Mouse (Mus musculus) layer of hippocampus, postnatal 14 days (tissue): ENCODE data around the gene Vmn1r84. TPM values are rescaled to one million over a fixed set of nuclear protein-coding genes. Genes with fewer than 3 reads are reported as not detected.

Experiments used
- DNase-seq, 2 experiments: peaks; one replicate each; pipeline ENCODE4 v3.0.0; 2021 to 2022; ENCODE audit warnings: low spot score in 2 of 2, mixed read lengths in 1 of 2
- long read RNA-seq, 2 experiments: library from polyadenylated mRNA; stranded (forward); transcript quantifications; one replicate each; pipeline ENCODE4 v2.0.0; 2021
- microRNA-seq, 2 experiments: library from miRNA; unstranded; fragments of <30 nt; microRNA quantifications; one replicate each; pipeline ENCODE4 v1.2.0; 2021
- total RNA-seq, 2 experiments: library from RNA; stranded (reverse); gene quantifications; 2 replicates each; pipeline ENCODE4 v1.2.3; 2021

Gene Vmn1r84
- not detected for total RNA-seq
- long read RNA-seq, experiment 1 = 0 reads
- long read RNA-seq, experiment 2 = 0 reads

DNA sequence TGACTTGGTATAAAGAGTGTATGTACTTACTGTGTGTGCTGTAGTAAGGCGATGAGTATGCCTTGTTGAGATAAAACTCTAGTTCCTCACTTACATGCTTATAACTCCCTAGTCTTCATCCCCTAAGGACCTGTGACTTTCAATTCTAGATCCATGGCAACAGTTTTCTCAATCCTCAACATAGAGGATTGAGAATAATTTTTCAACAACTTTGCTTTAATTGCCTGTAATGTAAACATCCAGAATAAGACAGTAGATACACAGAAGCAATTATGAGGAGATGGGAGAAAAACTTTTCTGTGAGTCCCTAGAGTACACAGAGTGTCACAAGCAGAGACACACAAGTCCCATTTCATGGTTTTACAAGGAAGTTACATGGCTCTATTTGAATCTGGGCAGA, at the start of gene Vmn1r84:
Vmn1r84 (minus strand) TSS at position 101 of the 400 bp plus-strand sequence.
- no peak for DNase-seq

DNA sequence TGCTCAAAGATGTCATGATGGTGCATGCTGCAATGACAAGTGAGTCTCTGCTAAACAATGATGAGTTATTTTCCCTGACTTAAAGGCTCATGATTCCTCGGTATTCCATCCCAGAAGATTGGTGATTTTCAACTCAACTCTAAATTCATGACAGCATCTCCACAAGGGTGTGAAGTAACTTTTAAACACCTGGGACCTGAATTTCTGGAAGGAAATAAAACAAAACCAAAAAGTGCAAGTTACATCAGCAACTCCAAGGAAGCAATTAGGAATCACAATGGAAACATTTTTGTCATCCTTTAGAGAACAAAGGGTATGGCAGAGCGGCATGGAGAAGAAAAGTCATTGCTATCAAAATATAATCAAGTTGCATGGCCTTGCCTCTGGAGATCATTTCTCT, 39.7 kb downstream of the Vmn1r84 start, which contains the start of gene Vmn1r83:
Vmn1r83 (minus strand) TSS at position 101 of the 400 bp plus-strand sequence.
- no peak for DNase-seq

Small RNA genes within 50 kb of the gene (microRNA-seq; reads per million reads assigned to microRNA genes)
- gene Gm23521 = 0 reads per million in 2 experiments

Other genes with a start within 250 kb of the Vmn1r84 start
- gene Vmn1r78, start 219.0 kb downstream of the Vmn1r84 start, total RNA-seq = not detected
- gene Vmn1r79, start 198.0 kb downstream of the Vmn1r84 start, total RNA-seq = not detected
- not detected for gene Vmn1r80, start 180.0 kb downstream of the Vmn1r84 start, total RNA-seq
- not detected for gene Vmn1r81, start 101.0 kb downstream of the Vmn1r84 start, total RNA-seq
- gene Vmn1r82, start 68.8 kb downstream of the Vmn1r84 start, total RNA-seq = not detected
- gene Vmn1r83, start 39.8 kb downstream of the Vmn1r84 start, total RNA-seq = not detected
- 1 to 10 TPM; 7.6 TPM for gene Zfp551, start 53.5 kb upstream of the Vmn1r84 start, total RNA-seq
- 10 to 100 TPM; 12.6 to 14.3 TPM for gene Zfp606, start 109.0 kb upstream of the Vmn1r84 start, total RNA-seq
- gene 2900092C05Rik, start 143.2 kb upstream of the Vmn1r84 start, total RNA-seq = not detected
- gene Vmn2r53, start 239.5 kb upstream of the Vmn1r84 start, total RNA-seq = under 1 TPM; 0.05 TPM